ENCODE assay signal across 8 mouse cellular contexts in genomic region chr3:108855371-108855770, GRCm38 (mm10). TPM values are rescaled to one million over a fixed set of nuclear protein-coding genes. Genes with fewer than 3 reads are reported as not detected.
A peak's percentile ranks its signal among the peaks of the same experiment; 100 is the strongest.
DNase-seq lines count a peak whose midpoint lies in the region; ATAC-seq and TF ChIP-seq lines count a peak whose summit lies in the region.

No protein-coding gene starts in this region.

- H3K27ac ChIP-seq in embryonic fibroblast, embryonic 13.5 days (ENCODE audit: insufficient read depth, low read length): peak overlapping the region; percentile 72
- peak overlapping the region; percentile 30 to 31; a peak in 3 of 4 replicates for H3K27ac ChIP-seq in heart, embryonic 14.5 days (replicated peaks in 1 of 2; ENCODE audit: control insufficient read depth in 1 of 2, insufficient read depth in 1 of 2, low read depth in 2 of 2, low read length in 2 of 2)
- H3K27ac ChIP-seq in midbrain, embryonic 14.5 days (replicated peaks; ENCODE audit: low read depth, low read length): 0 out of 2 replicates have a peak overlapping the region, but pooled peaks have one; percentile 21
- H3K27ac ChIP-seq in kidney, adult 2 months (ENCODE audit: insufficient read depth, low read depth, low read length): no peak overlapping the region

- no peaks in the 10 kb centered on the region for H3K27me3 ChIP-seq in heart, embryonic 14.5 days (ENCODE audit: control insufficient read depth, insufficient read depth, low read length)
- no peaks in the 10 kb centered on the region for H3K27me3 ChIP-seq in midbrain, embryonic 14.5 days (ENCODE audit: control insufficient read depth, insufficient read depth, low read length)
- H3K27me3 ChIP-seq in kidney, adult 2 months (replicated peaks; ENCODE audit: control insufficient read depth, insufficient read depth, low read length): no peaks in the 10 kb centered on the region

- no peaks in the 10 kb centered on the region for H3K36me3 ChIP-seq in heart, embryonic 14.5 days (ENCODE audit: control insufficient read depth, insufficient read depth, low read length)
- H3K36me3 ChIP-seq in midbrain, embryonic 14.5 days (ENCODE audit: control insufficient read depth, insufficient read depth, low read length): no peaks in the 10 kb centered on the region
- no peaks in the 10 kb centered on the region for H3K36me3 ChIP-seq in kidney, adult 2 months (ENCODE audit: control insufficient read depth, insufficient read depth, low read length)

- WGBS in heart, embryonic 14.5 days: 35% methylated on average over 12 of the region's 12 CpGs
- 42% methylated on average over 12 of the region's 12 CpGs for WGBS in midbrain, embryonic 14.5 days
- WGBS in kidney, adult 2 months: 79% methylated on average over 12 of the region's 12 CpGs

- DNase-seq in urinary bladder, postnatal 25 days (ENCODE audit: low spot score): peak; percentile 13
- no peak for DNase-seq in urinary bladder, postnatal 10 days (ENCODE audit: low spot score)
- peak; percentile 82 to 89 for DNase-seq in left cerebral cortex, adult 18-20 months (ENCODE audit: low spot score in 2 of 2)
- DNase-seq in midbrain, embryonic 14.5 days: peak; percentile 57
- DNase-seq in kidney, adult 2 months: no peak
- no peak for DNase-seq in thymus, postnatal 14 days

- ATAC-seq in heart, embryonic 14.5 days (ENCODE audit: insufficient number of reproducible peaks, insufficient read depth, low FRiP score, low read depth): peak; percentile 27; the same call in 1 of the 2 replicates
- ATAC-seq in midbrain, embryonic 14.5 days (ENCODE audit: low FRiP score, low TSS enrichment): no peak

- TF ChIP-seq POLR2A in embryonic fibroblast, embryonic 13.5 days (IDR thresholded peaks at IDR 0.05; ENCODE audit: low read depth, low read length): no peak
- no peak for TF ChIP-seq POLR2A in kidney, adult 2 months (IDR thresholded peaks at IDR 0.05; ENCODE audit: low read depth, low read length)

- H3K9ac ChIP-seq in heart, embryonic 14.5 days (ENCODE audit: low read length): peak overlapping the region; percentile 44; the same call in 1 of the 2 replicates
- H3K9ac ChIP-seq in midbrain, embryonic 14.5 days (replicated peaks; ENCODE audit: low read length): no peak overlapping the region

- peaks cover 7% of the 10 kb centered on the region for H3K4me1 ChIP-seq in embryonic fibroblast, embryonic 13.5 days (ENCODE audit: control insufficient read depth, insufficient read depth, low read length)
- H3K4me1 ChIP-seq in heart, embryonic 14.5 days (ENCODE audit: control insufficient read depth in 2 of 2, insufficient read depth in 2 of 2, low read length in 2 of 2): peaks cover 25 to 30% of the 10 kb centered on the region in 2 experiments
- H3K4me1 ChIP-seq in midbrain, embryonic 14.5 days (ENCODE audit: control insufficient read depth, insufficient read depth, low read length): peaks cover 13% of the 10 kb centered on the region; the same call in 1 of the 2 replicates
- H3K4me1 ChIP-seq in kidney, adult 2 months (ENCODE audit: control insufficient read depth, insufficient read depth, low read length): peaks cover 3% of the 10 kb centered on the region; the same call in 1 of the 2 replicates

- no peak for TF ChIP-seq CTCF in embryonic fibroblast, embryonic 13.5 days (IDR thresholded peaks at IDR 0.05; ENCODE audit: borderline replicate concordance, insufficient read depth, low read length)
- no peak for TF ChIP-seq CTCF in kidney, adult 2 months (conservative IDR thresholded peaks at IDR 0.05; ENCODE audit: insufficient read depth, insufficient read length, low read depth, low read length)

- H3K4me2 ChIP-seq in heart, embryonic 14.5 days (ENCODE audit: low read length): 0 out of 2 replicates have a peak overlapping the region, but pooled peaks have one; percentile 16
- no peak overlapping the region for H3K4me2 ChIP-seq in midbrain, embryonic 14.5 days (ENCODE audit: low read length)

- H3K4me3 ChIP-seq in embryonic fibroblast, embryonic 13.5 days (ENCODE audit: insufficient read depth, low read length): no peak overlapping the region
- H3K4me3 ChIP-seq in heart, embryonic 14.5 days (ENCODE audit: control insufficient read depth in 1 of 2, insufficient read depth in 1 of 2, low read depth in 1 of 2, low read length in 2 of 2): no peak overlapping the region
- H3K4me3 ChIP-seq in midbrain, embryonic 14.5 days (replicated peaks; ENCODE audit: low read depth, low read length): no peak overlapping the region
- H3K4me3 ChIP-seq in kidney, adult 2 months (ENCODE audit: insufficient read depth, low read depth, low read length): no peak overlapping the region

- no peaks in the 10 kb centered on the region for H3K9me3 ChIP-seq in heart, embryonic 14.5 days (ENCODE audit: control insufficient read depth, low read length)
- no peaks in the 10 kb centered on the region for H3K9me3 ChIP-seq in midbrain, embryonic 14.5 days (ENCODE audit: control insufficient read depth, low read length)

RNA-seq across cellular contexts. Expression of gene Stxbp3, which starts 15.0 kb away (rescaled TPM):
- polyA plus RNA-seq in embryonic fibroblast, embryonic 13.5 days (2011; ENCODE audit: insufficient read length, low read depth, missing spikeins): 43.0 and 53.9 TPM in 2 replicates
- polyA plus RNA-seq in heart, embryonic 14.5 days (2014; fragmentation: Nextera tagmentation; extraction: Ambion mirVana): 28.4 and 31.6 TPM in 2 replicates
- total RNA-seq in left cerebral cortex, adult 18-20 months (2021): 10 to 100 TPM; 19.3 to 19.9 TPM
- 12.4 and 16.0 TPM in 2 replicates for polyA plus RNA-seq in midbrain, embryonic 14.5 days (2014; fragmentation: Nextera tagmentation; extraction: Ambion mirVana)
- 10.5 and 14.4 TPM in 2 replicates for polyA plus RNA-seq in kidney, adult 2 months (2012; rRNA removed)

RNA-seq across cellular contexts. Expression of gene Fndc7, which starts 34.4 kb away (rescaled TPM):
- not detected in 2 replicates for polyA plus RNA-seq in embryonic fibroblast, embryonic 13.5 days (2011; ENCODE audit: insufficient read length, low read depth, missing spikeins)
- polyA plus RNA-seq in heart, embryonic 14.5 days (2014; fragmentation: Nextera tagmentation; extraction: Ambion mirVana): 0.05 and 0.20 TPM in 2 replicates
- total RNA-seq in left cerebral cortex, adult 18-20 months (2021): under 1 TPM; 0.07 to 0.42 TPM
- not detected in 2 replicates for polyA plus RNA-seq in midbrain, embryonic 14.5 days (2014; fragmentation: Nextera tagmentation; extraction: Ambion mirVana)
- polyA plus RNA-seq in kidney, adult 2 months (2012; rRNA removed): 0.23 and 0.25 TPM in 2 replicates

RNA-seq across cellular contexts. Expression of gene Prpf38b, which starts 56.2 kb away (rescaled TPM):
- 84.1 and 103 TPM in 2 replicates for polyA plus RNA-seq in embryonic fibroblast, embryonic 13.5 days (2011; ENCODE audit: insufficient read length, low read depth, missing spikeins)
- 37.5 and 47.5 TPM in 2 replicates for polyA plus RNA-seq in heart, embryonic 14.5 days (2014; fragmentation: Nextera tagmentation; extraction: Ambion mirVana)
- 10 to 100 TPM; 40.2 to 43.5 TPM for total RNA-seq in left cerebral cortex, adult 18-20 months (2021)
- polyA plus RNA-seq in midbrain, embryonic 14.5 days (2014; fragmentation: Nextera tagmentation; extraction: Ambion mirVana): 44.0 and 51.5 TPM in 2 replicates
- polyA plus RNA-seq in kidney, adult 2 months (2012; rRNA removed): 19.7 and 31.5 TPM in 2 replicates

Comparison
In these comparisons a context has a peak if more than half of its experiments do, and no peak if none do; other contexts are left out.
1. DNase-seq: peak in urinary bladder, postnatal 25 days (single experiment), left cerebral cortex, adult 18-20 months (2 of 2) and midbrain, embryonic 14.5 days (single experiment); none in urinary bladder, postnatal 10 days (single experiment), kidney, adult 2 months (single experiment) and thymus, postnatal 14 days (single experiment).